Mouse (Mus musculus) embryonic fibroblast, embryonic 13.5 days (primary cell): ENCODE data around the gene Clec1a.

Experiments used
- CTCF ChIP-seq: IDR thresholded peaks from 2 replicates; pipeline ENCODE4 v1.5.1; 2011; ENCODE audit warnings: mild to moderate bottlenecking, control low read depth, low read length, moderate library complexity, borderline replicate concordance; ENCODE audit not compliant: insufficient read depth
- POLR2A ChIP-seq: IDR thresholded peaks from 2 replicates; pipeline ENCODE4 v1.6.1; 2011; ENCODE audit warnings: low read depth, mild to moderate bottlenecking, control low read depth, low read length, moderate library complexity

GRCm38 (mm10) chr6:129374937-129375471 is 76.8 kb downstream of the Clec1a start:
- TF ChIP-seq CTCF: no peak
- no peak for TF ChIP-seq POLR2A
